Mouse (Mus musculus): Measurements from ENCODE around the gene Ift80. TPM values are rescaled to one million over a fixed set of nuclear protein-coding genes. Genes with fewer than 3 reads are reported as not detected.

The Ift80 gene
- total and polyA plus RNA-seq, 3 experiments: 10.8 to 13.8 (median 11.5) TPM

GRCm38 (mm10) chr3:68973574-68973973, 30.8 kb downstream of the Ift80 start:
- in situ Hi-C loops (cut with MboI; ENCODE audit: low pct_ligation_motif_present, low pct_unique_long_range_greater_than_20kb, low sequenced_read_pairs) (no loop called here), dilution Hi-C loops (cut with MboI; ENCODE audit: extremely low pct_ligation_motif_present, extremely low pct_unique_long_range_greater_than_20kb, low sequenced_read_pairs) (no loop called here)
- H3K79me2 ChIP-seq (replicated peaks; ENCODE audit: control insufficient read depth, extremely low read depth, insufficient read depth, poor library complexity, severe bottlenecking): no peaks in the 10 kb centered on the region

GRCm38 (mm10) chr3:68969091-68969590, 35.2 kb downstream of the Ift80 start:
- in situ Hi-C loops (cut with MboI; ENCODE audit: low pct_ligation_motif_present, low pct_unique_long_range_greater_than_20kb, low sequenced_read_pairs) (no loop called here), dilution Hi-C loops (cut with MboI; ENCODE audit: extremely low pct_ligation_motif_present, extremely low pct_unique_long_range_greater_than_20kb, low sequenced_read_pairs) (no loop called here)
- Histone ChIP-seq H3K4me3 (replicated peaks in 1 of 3; ENCODE audit: low read depth in 2 of 3, low read length in 2 of 3, poor library complexity in 1 of 3) (no peak overlapping the region), H3K4me2 (ENCODE audit: insufficient read depth, low read depth, poor library complexity, severe bottlenecking) (no peak overlapping the region), H3K9me3 (replicated peaks; ENCODE audit: low read length) (peaks cover 7% of the 10 kb centered on the region), H3K36me3 (replicated peaks in 1 of 2; ENCODE audit: control insufficient read depth in 1 of 2, insufficient read depth in 1 of 2, low read length in 1 of 2) (peaks cover 21 to 36% of the 10 kb centered on the region in 2 experiments), H3K79me2 (replicated peaks; ENCODE audit: control insufficient read depth, extremely low read depth, insufficient read depth, poor library complexity, severe bottlenecking) (no peaks in the 10 kb centered on the region), H3K4me1 (ENCODE audit: control insufficient read depth in 1 of 2, insufficient read depth in 2 of 2) (peaks cover 0 to under 1% of the 10 kb centered on the region in 2 experiments; a peak in 1 of 4 replicates), H3K27ac (ENCODE audit: insufficient read depth, low read depth) (no peak overlapping the region), H3K9ac (ENCODE audit: insufficient read depth, low read depth) (no peak overlapping the region), H3K27me3 (replicated peaks) (no peaks in the 10 kb centered on the region)
- TF ChIP-seq ZNF384 (IDR thresholded peaks at IDR 0.05; ENCODE audit: low read depth, low read length) (no peak), IRF4 (IDR thresholded peaks at IDR 0.05; ENCODE audit: low read depth, low read length) (no peak), USF1 (IDR thresholded peaks at IDR 0.05; ENCODE audit: low read depth, low read length) (no peak), JUND (conservative IDR thresholded peaks at IDR 0.05; ENCODE audit: low read depth, low read length) (no peak), ZMIZ1 (IDR thresholded peaks at IDR 0.05; ENCODE audit: low read depth, low read length) (no peak), MXI1 (IDR thresholded peaks at IDR 0.05; ENCODE audit: low read depth, low read length) (no peak), EP300 (IDR thresholded peaks at IDR 0.05; ENCODE audit: low read length) (no peak)
- no peak for DNase-seq (ENCODE audit: extremely low read depth)

More at GRCm38 (mm10) chr3:68973574-68973973, 30.8 kb downstream of the Ift80 start:
- DNase-seq (ENCODE audit: extremely low read depth): no peak
- no peaks in the 10 kb centered on the region for H3K27me3 ChIP-seq (replicated peaks)
- peaks cover 0 to 10% of the 10 kb centered on the region in 2 experiments; a peak in 2 of 4 replicates for H3K4me1 ChIP-seq (ENCODE audit: control insufficient read depth in 1 of 2, insufficient read depth in 2 of 2)
- no peak overlapping the region for H3K27ac ChIP-seq (ENCODE audit: insufficient read depth, low read depth)
- no peak overlapping the region for H3K4me3 ChIP-seq (replicated peaks in 1 of 3; ENCODE audit: low read depth in 2 of 3, low read length in 2 of 3, poor library complexity in 1 of 3)
- no peak for TF ChIP-seq NRF1 (IDR thresholded peaks at IDR 0.05; ENCODE audit: low read depth, low read length)
- no peak for TF ChIP-seq PAX5 (IDR thresholded peaks at IDR 0.05; ENCODE audit: low read length)
- TF ChIP-seq MAX (IDR thresholded peaks at IDR 0.05; ENCODE audit: low read length): no peak
- TF ChIP-seq RAD21 (IDR thresholded peaks at IDR 0.05; ENCODE audit: low read depth, low read length): no peak
- TF ChIP-seq MXI1 (IDR thresholded peaks at IDR 0.05; ENCODE audit: low read depth, low read length): no peak
- TF ChIP-seq USF2 (conservative IDR thresholded peaks at IDR 0.05; ENCODE audit: low read depth, low read length): no peak
- no peak for TF ChIP-seq GABPA (IDR thresholded peaks at IDR 0.05; ENCODE audit: insufficient replicate concordance, low read depth, low read length)
- no peak for TF ChIP-seq CHD2 (IDR thresholded peaks at IDR 0.05; ENCODE audit: low read length)
- no peak for TF ChIP-seq NELFE (IDR thresholded peaks at IDR 0.05; ENCODE audit: low read depth, low read length)
- TF ChIP-seq HCFC1 (IDR thresholded peaks at IDR 0.05; ENCODE audit: low read depth, low read length): no peak
- no peak for TF ChIP-seq ELF1 (IDR thresholded peaks at IDR 0.05; ENCODE audit: low read depth, low read length)
- no peak for TF ChIP-seq ZC3H11A (IDR thresholded peaks at IDR 0.05; ENCODE audit: low read depth, low read length)
- no peak for TF ChIP-seq KAT2A (IDR thresholded peaks at IDR 0.05; ENCODE audit: insufficient replicate concordance, low read length)
- peaks cover 6 to 24% of the 10 kb centered on the region in 2 experiments for H3K36me3 ChIP-seq (replicated peaks in 1 of 2; ENCODE audit: control insufficient read depth in 1 of 2, insufficient read depth in 1 of 2, low read length in 1 of 2)
- H3K4me2 ChIP-seq (ENCODE audit: insufficient read depth, low read depth, poor library complexity, severe bottlenecking): no peak overlapping the region
- no peak overlapping the region for H3K9ac ChIP-seq (ENCODE audit: insufficient read depth, low read depth)
- H3K9me3 ChIP-seq (replicated peaks; ENCODE audit: low read length): no peaks in the 10 kb centered on the region
